Mouse (Mus musculus) myocyte (in vitro differentiated cells): ENCODE results near the gene Wwox.

Source experiments
- CEBPB ChIP-seq: IDR thresholded peaks from 2 replicates; pipeline ENCODE4 v1.6.1; 2011; ENCODE audit warnings: mild to moderate bottlenecking, moderate library complexity; ENCODE audit not compliant: poor library complexity, insufficient read depth, severe bottlenecking
- E2F4 ChIP-seq: IDR thresholded peaks from one replicate; pipeline ENCODE4 v1.6.1; 2011; ENCODE audit warnings: mild to moderate bottlenecking, control low read depth, moderate library complexity; ENCODE audit not compliant: insufficient read depth
- MYOD1 ChIP-seq, 3 experiments: IDR thresholded peaks; one replicate each; pipeline ENCODE4 v1.6.1; 2011; ENCODE audit warnings: control low read depth in 2 of 3, low read depth in 2 of 3, mild to moderate bottlenecking in 2 of 3, moderate library complexity in 1 of 3; ENCODE audit not compliant: insufficient read length in 2 of 3, control insufficient read depth in 1 of 3
- MYOG ChIP-seq, 3 experiments: IDR thresholded peaks; one replicate each; pipeline ENCODE4 v1.6.1; 2011; ENCODE audit warnings: control low read depth in 2 of 3, low read depth in 2 of 3, mild to moderate bottlenecking in 2 of 3; ENCODE audit not compliant: insufficient read length in 2 of 3, control insufficient read depth in 1 of 3, insufficient read depth in 1 of 3
- POLR2A ChIP-seq: IDR thresholded peaks from one replicate; pipeline ENCODE4 v1.6.1; 2011; ENCODE audit warnings: low read depth, mild to moderate bottlenecking, control low read depth, moderate library complexity; ENCODE audit not compliant: insufficient read length
- POLR2AphosphoS2 ChIP-seq: IDR thresholded peaks from one replicate; pipeline ENCODE4 v1.6.1; 2011; ENCODE audit warnings: low read depth, control low read depth; ENCODE audit not compliant: insufficient read length
- SRF ChIP-seq: IDR thresholded peaks from one replicate; pipeline ENCODE4 v1.6.1; 2011; ENCODE audit warnings: low read depth; ENCODE audit not compliant: control insufficient read depth, insufficient read length
- TCF12 ChIP-seq: IDR thresholded peaks from one replicate; pipeline ENCODE4 v1.6.1; 2011; ENCODE audit warnings: mild to moderate bottlenecking, control low read depth; ENCODE audit not compliant: poor library complexity, insufficient read depth, severe bottlenecking
- TCF3 ChIP-seq: IDR thresholded peaks from one replicate; pipeline ENCODE4 v1.6.1; 2011; ENCODE audit warnings: low read depth, control low read depth; ENCODE audit not compliant: insufficient read length
- USF1 ChIP-seq: IDR thresholded peaks from one replicate; pipeline ENCODE4 v1.6.1; 2011; ENCODE audit warnings: low read depth, mild to moderate bottlenecking, control low read depth, moderate library complexity

GRCm38 (mm10) chr8:115350707-115351106 is 911.3 kb downstream of the Wwox start:
- TF ChIP-seq E2F4, result no peak
- no peak for TF ChIP-seq USF1
- TF ChIP-seq POLR2A, result no peak
- TF ChIP-seq MYOG (IDR thresholded peaks at IDR 0.05; ENCODE audit: control insufficient read depth in 1 of 3, insufficient read depth in 1 of 3, insufficient read length in 2 of 3, low read depth in 2 of 3), result no peak
- no peak for TF ChIP-seq POLR2AphosphoS2
- no peak for TF ChIP-seq TCF3
- no peak for TF ChIP-seq SRF
- TF ChIP-seq MYOD1 (IDR thresholded peaks at IDR 0.05; ENCODE audit: control insufficient read depth in 1 of 3, insufficient read length in 2 of 3, low read depth in 2 of 3), result no peak
- TF ChIP-seq TCF12, result no peak
- no peak for TF ChIP-seq CEBPB
